Mouse (Mus musculus) embryonic facial prominence, embryonic 14.5 days (tissue): ENCODE measurements around the gene Fam219a. TPM values are rescaled to one million over a fixed set of nuclear protein-coding genes. Genes with fewer than 3 reads are reported as not detected.

Experiments used
- ATAC-seq: fragments of 200-750 bp; cut with Nextera tagmentation; 2 replicates; pipeline ENCODE4 v1.8.0; 2017; ENCODE audit warnings: low read depth, moderate number of reproducible peaks, moderate TSS enrichment
- DNase-seq: peaks from one replicate; pipeline ENCODE4 v3.0.0-alpha.2; 2015; ENCODE audit warnings: low spot score
- H3K27ac ChIP-seq: fragments of 300-500 bp; sonication (generic); replicated peaks from 2 replicates; pipeline ENCODE4 v1.5.1; 2014; ENCODE audit warnings: low read depth, mild to moderate bottlenecking, low read length, moderate library complexity
- H3K27me3 ChIP-seq: fragments of 300-500 bp; sonication (generic); replicated peaks from 2 replicates; pipeline ENCODE4 v1.6.1; 2014; ENCODE audit warnings: low read length; ENCODE audit not compliant: control insufficient read depth, insufficient read depth
- H3K36me3 ChIP-seq: fragments of 300-500 bp; sonication (generic); 2 replicates; pipeline ENCODE4 v1.6.1; 2014; ENCODE audit warnings: low read length, mixed read lengths; ENCODE audit not compliant: control insufficient read depth, insufficient read depth
- H3K4me1 ChIP-seq: fragments of 300-500 bp; sonication (generic); 2 replicates; pipeline ENCODE4 v1.6.1; 2014; ENCODE audit warnings: antibody characterized with exemption, low read length; ENCODE audit not compliant: control insufficient read depth, insufficient read depth
- H3K4me2 ChIP-seq: fragments of 300-500 bp; sonication (generic); 2 replicates; pipeline ENCODE4 v1.6.1; 2014; ENCODE audit warnings: low read depth, mild to moderate bottlenecking, low read length, moderate library complexity, mixed read lengths
- H3K4me3 ChIP-seq: fragments of 300-500 bp; sonication (generic); 2 replicates; pipeline ENCODE4 v1.5.1; 2014; ENCODE audit warnings: low read depth, mild to moderate bottlenecking, low read length
- H3K9ac ChIP-seq: fragments of 300-500 bp; sonication (generic); 2 replicates; pipeline ENCODE4 v1.6.1; 2014; ENCODE audit warnings: low read depth, mild to moderate bottlenecking, low read length, moderate library complexity, mixed read lengths
- H3K9me3 ChIP-seq: fragments of 300-500 bp; sonication (generic); 2 replicates; pipeline ENCODE4 v1.6.1; 2016; ENCODE audit warnings: low read length; ENCODE audit not compliant: control insufficient read depth
- WGBS: fragments of 180-500 bp; shearing (Covaris S2); extraction: QIAGEN DNeasy Blood & Tissue Kit; methylation state at CpG from one replicate; pipeline ENCODE4 v1.1.7; 2014; 5-methylcytosine and 5-hydroxymethylcytosine counted together
- polyA plus RNA-seq: library from polyadenylated mRNA; unstranded; fragments of >200 nt; fragmentation: Nextera tagmentation; extraction: Ambion mirVana; gene quantifications from 2 replicates; pipeline ENCODE4 v1.2.1, GENCODE M21; 2014

The Fam219a gene
- polyA plus RNA-seq, 1 experiment from 2014 or later, result 4.0 TPM

DNA sequence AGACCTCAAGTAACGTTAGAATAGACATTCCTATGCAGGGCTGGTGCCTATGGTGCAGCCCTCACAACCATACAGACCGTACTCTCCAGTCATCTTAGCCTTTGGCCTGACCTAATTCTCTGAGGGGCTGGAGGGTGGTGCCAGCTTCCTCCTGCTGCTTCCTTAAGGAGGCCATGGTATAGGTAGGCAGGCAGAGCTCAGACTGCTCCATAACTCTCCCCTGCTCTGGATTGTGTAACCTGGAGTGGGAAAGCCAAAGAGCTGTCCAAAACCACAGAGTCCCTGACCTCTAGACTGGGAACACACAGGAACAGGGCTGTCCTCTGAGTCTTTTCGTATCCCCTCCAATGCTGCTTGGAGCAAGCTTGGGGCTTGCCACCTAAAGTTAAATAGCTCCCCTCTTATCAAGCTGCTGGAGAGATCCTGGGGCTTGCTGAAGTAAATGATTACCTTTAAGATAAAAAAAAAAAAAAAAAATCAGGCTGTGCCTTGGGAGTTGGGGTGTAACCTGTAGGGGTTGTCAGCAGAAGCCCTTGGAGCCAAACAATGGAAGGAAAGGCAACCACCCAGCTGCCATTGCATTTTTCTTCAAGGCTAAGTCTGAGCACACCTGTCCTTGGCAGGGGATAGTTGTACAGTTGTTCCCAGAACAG, 75.7 kb downstream of the Fam219a start:
- H3K9ac ChIP-seq, result no peak overlapping the region
- H3K27ac ChIP-seq, result no peak overlapping the region
- no peaks in the 10 kb centered on the region for H3K9me3 ChIP-seq
- WGBS, result 77% methylated on average over 3 of the region's 3 CpGs
- H3K36me3 ChIP-seq, result no peaks in the 10 kb centered on the region
- no peak overlapping the region for H3K4me2 ChIP-seq
- H3K4me3 ChIP-seq, result no peak overlapping the region
- ATAC-seq (no peak), DNase-seq (no peak)
- peaks cover 25% of the 10 kb centered on the region for H3K27me3 ChIP-seq
- peaks cover 11% of the 10 kb centered on the region; the same call in 1 of the 2 replicates for H3K4me1 ChIP-seq

DNA sequence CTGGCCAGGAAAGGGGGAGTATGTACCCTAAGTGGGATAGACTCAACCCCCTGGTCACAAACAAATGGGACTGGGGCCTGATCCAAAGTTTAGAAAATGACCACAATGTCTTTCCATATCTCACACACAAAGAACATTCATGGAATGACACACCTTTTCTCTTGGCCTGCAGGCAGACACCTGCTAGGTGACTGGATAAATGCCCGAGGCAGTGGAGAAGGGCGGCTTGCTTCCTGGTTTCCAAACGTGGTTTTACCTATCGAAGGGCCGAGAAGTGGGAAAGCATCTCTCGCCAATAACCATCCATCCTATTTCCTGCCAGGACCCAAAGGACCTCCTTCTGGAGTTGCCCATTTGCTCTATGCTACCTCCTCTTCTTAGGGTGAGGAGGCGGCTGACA, 76.4 kb downstream of the Fam219a start:
- Histone ChIP-seq H3K4me2 (no peak overlapping the region), H3K36me3 (no peaks in the 10 kb centered on the region), H3K27ac (no peak overlapping the region), H3K4me3 (no peak overlapping the region), H3K4me1 (peaks cover 5% of the 10 kb centered on the region; the same call in 1 of the 2 replicates), H3K9me3 (no peaks in the 10 kb centered on the region), H3K9ac (no peak overlapping the region), H3K27me3 (peaks cover 18% of the 10 kb centered on the region)
- ATAC-seq (no peak), DNase-seq (no peak)
- 74% methylated on average over 7 of the region's 7 CpGs for WGBS

DNA sequence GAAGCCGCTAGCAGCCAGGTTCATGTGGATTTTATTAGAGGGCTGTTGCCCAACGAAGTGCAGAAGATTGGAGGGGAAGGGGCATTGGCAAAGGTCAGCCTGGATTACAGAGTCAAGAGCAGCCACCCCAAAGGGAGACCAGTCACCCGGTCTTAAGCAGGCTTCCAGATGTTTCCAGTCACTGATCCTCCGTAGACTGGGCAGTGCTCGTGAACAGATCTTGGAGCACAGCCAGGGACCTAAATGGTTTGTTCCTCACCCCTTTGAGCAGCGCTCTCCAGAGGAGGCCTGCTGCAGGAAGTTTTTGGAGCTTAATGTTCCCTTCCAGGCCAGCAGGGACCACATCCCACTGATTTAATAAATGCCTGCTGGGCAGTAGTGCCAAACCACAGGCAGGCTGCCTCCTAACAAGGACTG, 87.7 kb downstream of the Fam219a start:
- ATAC-seq, result peak; percentile 53
- Histone ChIP-seq H3K27me3 (no peaks in the 10 kb centered on the region), H3K9me3 (peaks cover 6% of the 10 kb centered on the region; the same call in 1 of the 2 replicates), H3K4me2 (no peak overlapping the region), H3K27ac (peak overlapping the region; percentile 23; the same call in 1 of the 2 replicates), H3K9ac (no peak overlapping the region), H3K4me1 (peaks cover 5% of the 10 kb centered on the region), H3K36me3 (0 out of 2 replicates have a peak, but pooled peaks cover 7% of the 10 kb centered on the region), H3K4me3 (no peak overlapping the region)
- 25% methylated on average over 6 of the region's 6 CpGs for WGBS
- DNase-seq, result peak; percentile 79

DNA sequence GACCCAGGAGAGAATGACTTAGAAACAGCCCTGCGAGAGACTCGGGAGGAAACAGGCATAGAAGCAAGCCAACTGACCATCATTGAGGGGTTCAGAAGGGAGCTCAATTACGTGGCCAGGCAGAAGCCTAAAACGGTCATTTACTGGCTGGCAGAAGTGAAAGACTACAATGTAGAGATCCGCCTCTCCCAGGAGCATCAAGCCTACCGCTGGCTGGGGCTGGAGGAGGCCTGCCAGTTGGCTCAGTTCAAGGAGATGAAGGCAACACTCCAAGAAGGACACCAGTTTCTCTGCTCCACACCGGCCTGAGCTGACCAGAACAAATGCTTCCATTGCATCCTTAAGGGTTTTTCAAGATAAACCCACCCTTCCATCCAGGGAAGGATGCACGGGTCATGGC, 89.1 kb downstream of the Fam219a start:
- Histone ChIP-seq H3K9me3 (no peaks in the 10 kb centered on the region), H3K4me1 (peaks cover 5% of the 10 kb centered on the region), H3K36me3 (0 out of 2 replicates have a peak, but pooled peaks cover 7% of the 10 kb centered on the region), H3K9ac (no peak overlapping the region), H3K4me2 (no peak overlapping the region), H3K27ac (peak overlapping the region; percentile 11; the same call in 1 of the 2 replicates), H3K4me3 (no peak overlapping the region), H3K27me3 (no peaks in the 10 kb centered on the region)
- WGBS, result 81% methylated on average over 8 of the region's 8 CpGs
- DNase-seq (no peak), ATAC-seq (no peak)

DNA sequence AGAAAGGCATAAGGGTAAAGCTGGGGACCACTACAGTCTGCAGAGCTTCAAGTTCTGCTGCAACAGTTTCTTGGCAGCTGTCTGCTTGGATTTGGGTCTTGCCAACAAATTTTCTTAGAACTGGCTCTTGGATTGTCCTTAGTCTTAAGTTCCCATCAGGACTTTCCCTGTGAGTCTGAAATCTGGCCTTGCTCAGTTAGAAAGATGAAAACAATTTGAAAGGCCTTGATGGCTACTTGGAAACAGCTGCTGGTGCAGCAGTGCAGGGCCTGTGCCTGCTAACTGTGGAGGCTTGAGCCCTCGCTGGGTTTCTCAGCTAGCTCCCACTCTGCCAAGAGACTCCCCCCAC, 89.9 kb downstream of the Fam219a start:
- H3K4me1 ChIP-seq, result peaks cover 5% of the 10 kb centered on the region
- DNase-seq (peak; percentile 72), ATAC-seq (peak; percentile 82; the same call in 1 of the 2 replicates)
- H3K27ac ChIP-seq, result no peak overlapping the region; the same call in none of the 2 replicates
- H3K27me3 ChIP-seq, result no peaks in the 10 kb centered on the region
- H3K9ac ChIP-seq, result no peak overlapping the region
- WGBS, result 57% methylated on average over 1 of the region's 1 CpGs
- 0 out of 2 replicates have a peak, but pooled peaks cover 7% of the 10 kb centered on the region for H3K36me3 ChIP-seq
- H3K9me3 ChIP-seq, result no peaks in the 10 kb centered on the region
- H3K4me2 ChIP-seq, result no peak overlapping the region
- H3K4me3 ChIP-seq, result no peak overlapping the region

DNA sequence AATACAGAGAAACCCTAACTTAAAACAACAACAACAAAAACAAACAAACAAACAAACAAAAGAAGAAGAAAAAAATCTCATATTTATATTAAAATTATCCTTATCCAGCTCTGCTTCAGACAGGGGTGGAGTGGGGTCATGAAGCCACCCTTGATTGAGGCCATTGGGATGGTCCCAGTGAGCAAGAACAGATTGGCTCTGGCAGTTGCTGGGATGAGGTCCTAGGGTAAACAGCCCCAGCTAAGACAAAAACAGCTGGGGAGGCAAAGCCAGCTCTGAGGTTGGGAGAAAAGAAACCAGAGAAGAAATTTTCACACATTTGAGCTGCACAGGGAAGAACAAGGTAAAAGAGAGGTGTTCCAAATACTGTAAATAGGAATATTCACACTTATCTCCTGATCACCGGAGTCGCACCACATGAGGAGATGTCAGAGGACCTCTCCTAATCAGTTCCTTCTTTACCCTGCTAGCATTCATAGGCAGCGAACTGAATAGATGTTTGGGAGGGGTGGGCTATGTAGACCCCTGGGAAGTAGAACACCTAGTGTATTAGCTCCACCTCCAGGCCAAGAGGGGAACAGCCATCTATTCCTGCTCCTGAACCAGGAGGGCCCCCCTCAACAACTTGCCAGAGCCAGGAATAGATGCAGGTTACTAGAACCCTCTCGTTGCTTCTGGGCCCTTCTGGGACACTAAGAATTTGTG, 90.4 kb downstream of the Fam219a start:
- Histone ChIP-seq H3K9ac (no peak overlapping the region), H3K4me1 (peaks cover 5% of the 10 kb centered on the region), H3K27me3 (no peaks in the 10 kb centered on the region), H3K9me3 (no peaks in the 10 kb centered on the region), H3K4me2 (no peak overlapping the region), H3K4me3 (no peak overlapping the region), H3K36me3 (0 out of 2 replicates have a peak, but pooled peaks cover 7% of the 10 kb centered on the region), H3K27ac (no peak overlapping the region; the same call in 1 of the 2 replicates)
- DNase-seq, result no peak
- 59% methylated on average over 4 of the region's 4 CpGs for WGBS
- no peak for ATAC-seq

DNA sequence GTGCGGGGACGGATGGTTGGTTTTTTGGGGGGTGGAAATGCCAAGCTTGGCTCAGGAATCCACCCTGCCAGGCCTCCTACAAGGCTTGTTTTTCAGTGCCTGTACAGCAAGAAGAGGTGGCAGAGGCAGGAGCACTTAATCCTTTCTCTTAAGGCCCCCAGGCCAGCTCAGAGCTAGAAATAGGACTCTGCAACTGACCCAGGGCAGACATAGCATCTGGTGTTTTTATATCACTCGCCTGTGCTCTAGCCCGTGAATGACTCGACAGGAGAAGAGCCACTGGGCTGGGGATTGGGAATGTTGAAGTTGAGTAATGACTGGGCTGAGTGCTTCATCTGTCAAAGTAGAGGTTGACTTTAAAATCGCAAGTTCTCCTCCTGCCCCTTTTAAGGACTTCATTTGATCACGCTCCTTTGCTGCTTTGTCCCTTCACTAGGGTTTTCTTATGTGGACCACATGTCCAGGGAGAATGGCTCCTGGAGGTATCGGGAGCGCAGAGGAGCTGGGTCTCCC, 91.6 kb downstream of the Fam219a start:
- no peak for DNase-seq

DNA sequence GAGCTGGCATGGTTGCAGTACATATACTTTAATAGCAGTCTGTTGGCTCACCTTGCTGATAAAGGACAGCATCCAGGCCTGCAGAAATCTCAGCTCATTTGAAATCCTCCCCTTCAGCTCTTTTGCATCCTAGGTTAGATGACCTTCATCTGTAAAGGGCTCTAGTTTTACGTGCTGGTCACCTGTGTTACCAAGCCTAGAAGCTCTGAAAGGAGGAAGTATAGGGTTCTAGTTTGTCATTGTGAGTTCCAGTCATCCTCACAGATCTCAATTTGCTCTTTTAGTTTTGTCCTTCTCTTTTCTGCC, 98.0 kb downstream of the Fam219a start:
- DNase-seq (no peak), ATAC-seq (no peak)
- Histone ChIP-seq H3K4me2 (no peak overlapping the region), H3K4me3 (no peak overlapping the region), H3K9me3 (no peaks in the 10 kb centered on the region), H3K27ac (no peak overlapping the region), H3K36me3 (no peaks in the 10 kb centered on the region), H3K27me3 (no peaks in the 10 kb centered on the region), H3K4me1 (peaks cover 3% of the 10 kb centered on the region; the same call in 1 of the 2 replicates), H3K9ac (no peak overlapping the region)
- WGBS, result 85% methylated on average over 1 of the region's 1 CpGs

More for the DNA sequence above, 91.6 kb downstream of the Fam219a start:
- 0 out of 2 replicates have a peak, but pooled peaks cover 7% of the 10 kb centered on the region for H3K36me3 ChIP-seq
- ATAC-seq, result no peak
- H3K9ac ChIP-seq, result no peak overlapping the region
- no peaks in the 10 kb centered on the region for H3K27me3 ChIP-seq
- H3K4me1 ChIP-seq, result peaks cover 5% of the 10 kb centered on the region
- 84% methylated on average over 9 of the region's 9 CpGs for WGBS
- H3K27ac ChIP-seq, result no peak overlapping the region
- H3K4me3 ChIP-seq, result no peak overlapping the region
- H3K9me3 ChIP-seq, result no peaks in the 10 kb centered on the region
- H3K4me2 ChIP-seq, result no peak overlapping the region
